Mouse (Mus musculus) forebrain, embryonic 14.5 days (tissue): Measurements from ENCODE around the gene Gm9844. TPM values are rescaled to one million over a fixed set of nuclear protein-coding genes. Genes with fewer than 3 reads are reported as not detected.
"Not testable (repeated sequence)": the region's sequence is repeated elsewhere in the genome, so short reads cannot be mapped to it uniquely, and the experiment has no call there.

Source experiments
- ATAC-seq: fragments of 200-750 bp; cut with Nextera tagmentation; 2 replicates; pipeline ENCODE4 v1.8.0; 2017; ENCODE audit warnings: mild to moderate bottlenecking, moderate library complexity
- DNase-seq: peaks from one replicate; pipeline ENCODE4 v3.0.0-alpha.2; 2015; ENCODE audit warnings: low spot score
- H3K27ac ChIP-seq: fragments of 300-500 bp; sonication (generic); 2 replicates; pipeline ENCODE4 v1.5.1; 2014; ENCODE audit warnings: low read depth, mild to moderate bottlenecking, control low read depth, low read length, moderate library complexity
- H3K27me3 ChIP-seq: fragments of 300-500 bp; sonication (generic); replicated peaks from 2 replicates; pipeline ENCODE4 v1.6.1; 2014; ENCODE audit warnings: low read length, control low read depth, mixed read lengths; ENCODE audit not compliant: control insufficient read depth, insufficient read depth
- H3K36me3 ChIP-seq: fragments of 300-500 bp; sonication (generic); 2 replicates; pipeline ENCODE4 v1.6.1; 2014; ENCODE audit warnings: low read length, control low read depth; ENCODE audit not compliant: control insufficient read depth, insufficient read depth
- H3K4me1 ChIP-seq: fragments of 300-500 bp; sonication (generic); 2 replicates; pipeline ENCODE4 v1.6.1; 2014; ENCODE audit warnings: antibody characterized with exemption, low read length, control low read depth; ENCODE audit not compliant: control insufficient read depth, insufficient read depth
- H3K4me2 ChIP-seq: fragments of 300-500 bp; sonication (generic); 2 replicates; pipeline ENCODE4 v1.6.1; 2014; ENCODE audit warnings: mild to moderate bottlenecking, control low read depth, low read length
- H3K4me3 ChIP-seq: fragments of 300-500 bp; sonication (generic); 2 replicates; pipeline ENCODE4 v1.5.1; 2014; ENCODE audit warnings: low read depth, low read length, control low read depth
- H3K9ac ChIP-seq: fragments of 300-500 bp; sonication (generic); 2 replicates; pipeline ENCODE4 v1.6.1; 2014; ENCODE audit warnings: mild to moderate bottlenecking, low read length, control low read depth, moderate library complexity
- H3K9me3 ChIP-seq: fragments of 300-500 bp; sonication (generic); replicated peaks from 2 replicates; pipeline ENCODE4 v1.6.1; 2016; ENCODE audit warnings: low read length, control low read depth, mixed read lengths; ENCODE audit not compliant: control insufficient read depth
- WGBS: fragments of 180-500 bp; shearing (Covaris S2); extraction: QIAGEN DNeasy Blood & Tissue Kit; methylation state at CpG from one replicate; pipeline ENCODE4 v1.1.7; 2014; 5-methylcytosine and 5-hydroxymethylcytosine counted together
- polyA plus RNA-seq: library from polyadenylated mRNA; unstranded; fragments of >200 nt; fragmentation: Nextera tagmentation; extraction: Ambion mirVana; gene quantifications from 2 replicates; pipeline ENCODE4 v1.2.1, GENCODE M21; 2014

Gm9844 gene
- polyA plus RNA-seq, 1 experiment from 2014 or later = 36.6 TPM

- Histone ChIP-seq H3K27me3 (no peaks in the 10 kb centered on the region), H3K9me3 (no peaks in the 10 kb centered on the region), H3K27ac (no peak overlapping the region), H3K9ac (no peak overlapping the region), H3K36me3 (peaks cover 62% of the 10 kb centered on the region), H3K4me2 (no peak overlapping the region), H3K4me1 (peaks cover 8% of the 10 kb centered on the region; the same call in 1 of the 2 replicates), H3K4me3 (no peak overlapping the region)
- peak; percentile 76 for ATAC-seq
- DNase-seq = peak; percentile 91
- 29% methylated on average over 10 of the region's 10 CpGs for WGBS
Measured at GRCm38 (mm10) chr7:24890281-24891216, 28.5 kb downstream of the Gm9844 start.

GRCm38 (mm10) chr7:24891241-24892124 lies 29.5 kb downstream of the Gm9844 start:
- ATAC-seq (no peak), DNase-seq (no peak)
- Histone ChIP-seq H3K9ac (0 out of 2 replicates have a peak overlapping the region, but pooled peaks have one; percentile 32), H3K36me3 (peaks cover 54% of the 10 kb centered on the region), H3K27ac (no peak overlapping the region), H3K9me3 (no peaks in the 10 kb centered on the region), H3K4me3 (no peak overlapping the region), H3K4me1 (no peaks in the 10 kb centered on the region; the same call in 1 of the 2 replicates), H3K4me2 (no peak overlapping the region), H3K27me3 (no peaks in the 10 kb centered on the region)
- WGBS = 76% methylated on average over 3 of the region's 3 CpGs

GRCm38 (mm10) chr7:24892125-24892583 lies 30.1 kb downstream of the Gm9844 start:
- Histone ChIP-seq H3K4me2 (no peak overlapping the region), H3K27me3 (no peaks in the 10 kb centered on the region), H3K9me3 (no peaks in the 10 kb centered on the region), H3K9ac (no peak overlapping the region), H3K36me3 (peaks cover 47% of the 10 kb centered on the region), H3K4me3 (no peak overlapping the region), H3K4me1 (no peaks in the 10 kb centered on the region), H3K27ac (no peak overlapping the region)
- WGBS = 78% methylated on average over 2 of the region's 2 CpGs
- no peak for DNase-seq
- no peak for ATAC-seq

- WGBS = 83% methylated on average over 2 of the region's 2 CpGs
- H3K4me2 ChIP-seq, H3K27ac ChIP-seq, H3K9me3 ChIP-seq, H3K27me3 ChIP-seq, H3K4me3 ChIP-seq, DNase-seq, H3K4me1 ChIP-seq, H3K9ac ChIP-seq, ATAC-seq: not testable (repeated sequence)
- peaks cover 13% of the 10 kb centered on the region for H3K36me3 ChIP-seq
Measured at GRCm38 (mm10) chr7:24895749-24896148, 33.7 kb downstream of the Gm9844 start.

- 78% methylated on average over 8 of the region's 8 CpGs for WGBS
- H3K9me3 ChIP-seq = no peaks in the 10 kb centered on the region
Measured at GRCm38 (mm10) chr7:24896269-24896668, 34.3 kb downstream of the Gm9844 start.

GRCm38 (mm10) chr7:24897224-24897623 lies 35.2 kb downstream of the Gm9844 start, which contains the start of gene Cd79a:
Cd79a (plus strand) TSS chr7:24897381.
- Histone ChIP-seq H3K9me3 (no peaks in the 10 kb centered on the region), H3K27ac (no peak within 1 kb of the TSS), H3K27me3 (no peaks in the 10 kb centered on the region), H3K9ac (no peak within 1 kb of the TSS), H3K36me3 (no peaks in the 10 kb centered on the region), H3K4me3 (no peak within 1 kb of the TSS), H3K4me1 (no peaks in the 10 kb centered on the region), H3K4me2 (no peak within 1 kb of the TSS)
- WGBS = 85% methylated on average over 12 of the region's 12 CpGs
- ATAC-seq (no peak), DNase-seq (no peak)

More at GRCm38 (mm10) chr7:24896269-24896668, 34.3 kb downstream of the Gm9844 start:
- ATAC-seq (no peak), DNase-seq (no peak)
- Histone ChIP-seq H3K4me2 (no peak overlapping the region), H3K27ac (no peak overlapping the region), H3K36me3 (peaks cover 7% of the 10 kb centered on the region), H3K27me3 (no peaks in the 10 kb centered on the region), H3K9ac (no peak overlapping the region), H3K4me3 (no peak overlapping the region), H3K4me1 (no peaks in the 10 kb centered on the region)

- no peaks in the 10 kb centered on the region for H3K4me1 ChIP-seq
- H3K27me3 ChIP-seq = no peaks in the 10 kb centered on the region
- no peak overlapping the region for H3K27ac ChIP-seq
- H3K4me2 ChIP-seq = no peak overlapping the region
- no peak overlapping the region for H3K9ac ChIP-seq
- ATAC-seq = no peak
- H3K36me3 ChIP-seq = no peaks in the 10 kb centered on the region
- no peak overlapping the region for H3K4me3 ChIP-seq
- DNase-seq = no peak
- WGBS = 76% methylated on average over 5 of the region's 5 CpGs
- no peaks in the 10 kb centered on the region for H3K9me3 ChIP-seq
Measured at GRCm38 (mm10) chr7:24897959-24898358, 35.9 kb downstream of the Gm9844 start.

- no peak for DNase-seq
- no peaks in the 10 kb centered on the region for H3K27me3 ChIP-seq
- peaks cover 2% of the 10 kb centered on the region; the same call in 1 of the 2 replicates for H3K4me1 ChIP-seq
- no peaks in the 10 kb centered on the region for H3K36me3 ChIP-seq
- ATAC-seq = no peak
- no peaks in the 10 kb centered on the region for H3K9me3 ChIP-seq
- H3K4me2 ChIP-seq = no peak overlapping the region
- whole genome bisulfite sequencing = 90% methylated on average over 6 of the region's 6 CpGs
- H3K27ac ChIP-seq = no peak overlapping the region
- no peak overlapping the region for H3K9ac ChIP-seq
- H3K4me3 ChIP-seq = no peak overlapping the region
Measured at GRCm38 (mm10) chr7:24901114-24901513, 39.1 kb downstream of the Gm9844 start.
